Mouse (Mus musculus): Measurements from ENCODE around the gene Wdfy1. TPM values are rescaled to one million over a fixed set of nuclear protein-coding genes. Genes with fewer than 3 reads are reported as not detected.

Gene Wdfy1
- 32.0 and 32.2 TPM in 2 replicates for polyA plus RNA-seq (2015; fragmentation: Nextera tagmentation; extraction: Ambion mirVana)

DNA sequence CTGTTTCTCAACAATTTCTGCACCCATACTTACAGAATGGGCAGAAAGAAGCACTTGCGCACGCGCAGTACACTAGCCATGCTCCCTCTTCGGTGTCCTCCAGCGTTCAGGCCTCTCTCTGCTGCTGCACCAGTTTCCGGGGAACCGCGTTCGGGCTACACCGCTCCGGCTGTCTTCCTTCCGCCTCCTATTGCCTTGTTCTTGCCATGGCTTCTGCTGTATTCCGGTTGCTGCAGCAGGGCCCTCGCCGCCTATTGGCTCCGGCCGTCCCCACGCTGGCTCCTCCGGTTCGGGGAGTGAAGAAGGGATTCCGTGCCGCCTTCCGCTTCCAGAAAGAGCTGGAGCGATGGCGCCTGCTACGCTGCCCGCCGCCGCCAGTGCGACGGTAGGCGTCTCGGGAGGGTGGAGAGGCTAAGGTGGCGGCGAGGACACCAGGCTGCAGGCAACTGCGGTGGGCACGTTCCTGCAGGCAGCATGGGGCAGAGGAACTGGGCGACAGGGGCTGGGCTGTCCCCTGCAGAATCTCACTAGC lies at the start of gene Wdfy1, which contains the start of gene Mrpl44:
Gene Wdfy1 (minus strand): TSS at position 217 of the 532 bp plus-strand sequence.
Gene Mrpl44 (plus strand): TSS at position 92 of the 532 bp plus-strand sequence.
- H3K27me3 ChIP-seq, result no peaks in the 10 kb centered on the region
- WGBS, result under 1% methylated on average over 38 of the region's 38 CpGs
- peak within 1 kb of the TSS; percentile 67 for H3K4me2 ChIP-seq
- peak within 1 kb of the TSS; percentile 95 for H3K4me3 ChIP-seq
- no peaks in the 10 kb centered on the region for H3K9me3 ChIP-seq (replicated peaks)
- peaks cover 31% of the 10 kb centered on the region for H3K36me3 ChIP-seq
- peak; percentile 98 for ATAC-seq (replicated peaks; ENCODE audit: insufficient number of reproducible peaks, insufficient read depth, low FRiP score, low read depth)
- H3K27ac ChIP-seq, result peak within 1 kb of the TSS; percentile 88
- peak within 1 kb of the TSS; percentile 92 for H3K9ac ChIP-seq
- H3K4me1 ChIP-seq (replicated peaks), result peaks cover 10% of the 10 kb centered on the region

DNA sequence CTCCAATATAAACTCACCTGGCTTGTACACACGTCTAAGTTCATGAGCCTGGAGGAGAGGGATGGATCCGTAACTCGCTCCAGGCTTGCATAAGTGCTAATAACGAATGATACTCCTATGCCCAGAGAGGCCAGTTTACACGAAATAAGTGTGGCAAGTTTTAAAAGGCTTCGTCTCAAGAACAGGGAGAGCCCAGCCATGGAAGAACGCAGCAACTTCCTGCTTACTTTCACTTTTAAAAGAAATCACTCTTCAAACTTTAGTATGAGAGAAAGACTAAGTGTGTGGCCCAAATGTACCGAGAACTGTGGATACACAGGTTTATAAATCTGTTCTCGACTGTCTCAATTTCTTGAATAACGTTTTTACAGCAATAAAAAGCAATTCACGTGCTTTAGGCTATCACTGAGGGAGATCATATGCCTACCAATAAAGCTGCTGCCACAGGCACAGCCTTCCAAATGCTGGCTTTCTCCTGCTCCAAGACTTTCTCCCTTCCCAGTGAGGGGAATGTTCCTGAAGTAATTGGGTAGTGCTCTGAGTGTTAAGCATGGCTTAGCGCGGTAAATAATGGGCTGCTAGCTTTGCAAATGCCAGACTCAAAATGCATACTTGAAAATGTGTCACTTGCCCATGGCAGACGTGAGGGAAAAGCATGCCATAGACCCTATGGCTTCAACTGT lies 48.1 kb upstream of the Wdfy1 start:
- no peak overlapping the region for H3K4me3 ChIP-seq
- no peaks in the 10 kb centered on the region for H3K9me3 ChIP-seq (replicated peaks)
- H3K9ac ChIP-seq, result no peak overlapping the region
- H3K4me1 ChIP-seq (replicated peaks), result peaks cover 10% of the 10 kb centered on the region; the same call in 1 of the 2 replicates
- H3K27ac ChIP-seq, result peak overlapping the region; percentile 33; the same call in 1 of the 2 replicates
- WGBS, result 69% methylated on average over 14 of the region's 14 CpGs
- no peak for ATAC-seq (replicated peaks; ENCODE audit: insufficient number of reproducible peaks, insufficient read depth, low FRiP score, low read depth)
- H3K36me3 ChIP-seq, result no peaks in the 10 kb centered on the region
- H3K4me2 ChIP-seq, result peak overlapping the region; percentile 32
- H3K27me3 ChIP-seq, result no peaks in the 10 kb centered on the region

DNA sequence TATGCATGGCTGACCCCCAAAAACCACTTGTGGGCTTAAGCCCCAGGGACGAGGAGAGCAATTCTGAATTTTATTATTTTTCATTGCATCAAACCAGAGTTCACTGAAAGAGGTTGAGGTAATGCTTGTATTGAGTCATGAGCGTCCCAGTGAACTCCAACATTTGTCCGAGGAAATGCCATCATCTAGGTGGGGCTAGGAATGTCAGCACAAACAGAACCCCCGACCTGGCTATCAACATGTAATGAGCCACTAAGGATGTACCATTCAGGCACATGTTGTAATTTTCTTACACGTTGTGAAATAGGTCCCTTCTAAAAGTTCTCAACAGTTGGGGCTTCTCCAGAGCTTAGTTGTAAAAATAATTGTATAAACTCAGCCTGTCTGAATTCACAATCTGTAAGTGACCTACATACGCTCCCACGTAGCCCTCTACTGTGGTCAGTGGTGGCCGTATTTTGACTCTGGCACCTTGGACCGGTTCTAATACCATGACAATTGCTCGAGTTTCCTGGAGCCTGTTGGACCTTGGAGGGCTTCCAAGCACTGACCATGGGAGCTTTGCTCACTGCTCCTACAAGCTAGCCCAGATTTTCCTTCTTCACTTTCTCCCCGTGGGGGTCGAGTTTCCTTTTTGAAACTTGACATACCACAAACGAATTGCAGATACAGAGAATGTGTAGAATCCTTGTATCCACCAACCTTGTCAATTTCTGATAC lies 47.0 kb upstream of the Wdfy1 start:
- H3K4me3 ChIP-seq, result no peak overlapping the region
- H3K4me1 ChIP-seq (replicated peaks), result peaks cover 10% of the 10 kb centered on the region; the same call in 1 of the 2 replicates
- H3K9ac ChIP-seq, result no peak overlapping the region
- ATAC-seq (replicated peaks; ENCODE audit: insufficient number of reproducible peaks, insufficient read depth, low FRiP score, low read depth), result no peak
- WGBS, result 51% methylated on average over 13 of the region's 13 CpGs
- no peaks in the 10 kb centered on the region for H3K9me3 ChIP-seq (replicated peaks)
- no peak overlapping the region for H3K4me2 ChIP-seq
- no peaks in the 10 kb centered on the region for H3K36me3 ChIP-seq
- H3K27ac ChIP-seq, result 0 out of 2 replicates have a peak overlapping the region, but pooled peaks have one; percentile 33
- H3K27me3 ChIP-seq, result no peaks in the 10 kb centered on the region

DNA sequence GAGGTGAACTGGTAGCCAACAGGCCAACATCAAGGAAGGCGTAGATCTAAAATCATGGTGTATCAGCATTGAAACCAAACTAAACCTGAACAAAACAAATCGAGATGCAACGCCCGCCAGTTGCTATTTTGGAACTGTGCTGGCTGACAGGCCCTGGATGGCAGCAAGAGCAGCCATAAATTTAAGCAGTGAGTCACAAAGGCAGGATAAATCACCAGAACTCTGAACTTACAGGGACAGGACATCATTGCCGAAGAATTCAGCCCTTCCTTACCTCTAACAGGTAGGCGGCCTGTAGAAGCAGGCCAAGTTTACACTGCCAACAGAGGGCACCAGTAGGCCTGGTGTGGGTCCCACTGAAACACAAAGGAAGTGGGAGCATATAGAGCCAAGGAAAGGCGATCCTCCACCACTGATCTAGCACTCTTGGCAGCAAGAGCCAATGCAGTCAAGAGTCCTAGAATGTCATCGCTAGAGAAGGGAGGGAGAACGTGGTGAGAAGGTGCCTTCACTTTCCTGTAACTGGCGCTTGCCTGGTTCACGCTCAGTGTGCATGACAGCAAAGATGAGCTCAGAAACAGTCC lies 43.4 kb upstream of the Wdfy1 start:
- Histone ChIP-seq H3K27me3 (no peaks in the 10 kb centered on the region), H3K36me3 (no peaks in the 10 kb centered on the region; the same call in 1 of the 2 replicates), H3K4me3 (no peak overlapping the region), H3K9ac (no peak overlapping the region), H3K4me2 (no peak overlapping the region), H3K9me3 (replicated peaks) (no peaks in the 10 kb centered on the region), H3K4me1 (replicated peaks) (peaks cover 3% of the 10 kb centered on the region; the same call in 1 of the 2 replicates), H3K27ac (no peak overlapping the region; the same call in 1 of the 2 replicates)
- ATAC-seq (replicated peaks; ENCODE audit: insufficient number of reproducible peaks, insufficient read depth, low FRiP score, low read depth), result no peak
- 75% methylated on average over 11 of the region's 11 CpGs for WGBS

DNA sequence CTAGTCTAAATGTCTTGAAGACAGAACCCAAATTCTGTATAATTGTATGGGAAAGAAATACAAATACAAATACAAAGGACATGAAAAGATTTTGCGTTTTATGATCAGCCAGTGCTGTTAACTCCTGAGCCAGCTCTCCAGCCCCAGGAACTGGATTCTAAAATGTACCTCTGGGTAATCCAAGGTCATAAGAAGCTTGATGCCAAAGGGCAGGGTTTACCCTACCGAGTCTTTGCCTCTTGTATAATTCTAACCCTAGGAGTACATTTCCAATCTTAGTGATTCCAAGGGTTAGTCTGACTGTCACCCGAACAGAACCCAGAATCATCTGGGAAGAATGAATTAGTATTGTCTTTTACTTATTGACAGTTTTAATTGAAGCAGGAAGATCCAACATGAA lies 39.5 kb upstream of the Wdfy1 start:
- WGBS, result 88% methylated on average over 3 of the region's 3 CpGs
- H3K4me1 ChIP-seq (replicated peaks), result no peaks in the 10 kb centered on the region
- H3K9ac ChIP-seq, result no peak overlapping the region
- no peak overlapping the region for H3K27ac ChIP-seq
- no peaks in the 10 kb centered on the region for H3K9me3 ChIP-seq (replicated peaks)
- no peak overlapping the region for H3K4me2 ChIP-seq
- H3K36me3 ChIP-seq, result no peaks in the 10 kb centered on the region; the same call in 1 of the 2 replicates
- no peaks in the 10 kb centered on the region for H3K27me3 ChIP-seq
- no peak overlapping the region for H3K4me3 ChIP-seq
- ATAC-seq (replicated peaks; ENCODE audit: insufficient number of reproducible peaks, insufficient read depth, low FRiP score, low read depth), result no peak

DNA sequence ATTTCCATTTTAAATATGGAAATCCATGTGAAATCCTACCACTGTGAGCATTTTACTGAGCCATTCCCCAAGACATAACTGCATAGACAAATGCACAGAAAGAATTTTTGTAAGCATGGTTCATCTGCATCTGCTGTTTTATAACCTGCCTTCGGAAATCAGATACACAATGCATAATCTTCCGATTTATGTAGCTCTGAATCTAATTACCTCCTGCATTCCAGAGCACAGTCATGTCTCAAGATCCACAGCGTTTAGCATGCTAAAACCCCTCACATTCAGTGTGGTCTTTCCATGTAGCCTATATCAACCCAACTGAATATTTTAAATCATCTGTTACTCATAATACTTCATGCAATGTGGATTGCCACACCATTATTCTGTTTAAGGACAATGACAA lies 33.5 kb upstream of the Wdfy1 start:
- H3K36me3 ChIP-seq, result no peaks in the 10 kb centered on the region
- H3K27ac ChIP-seq, result no peak overlapping the region
- WGBS, result 76% methylated on average over 3 of the region's 3 CpGs
- no peak for ATAC-seq (replicated peaks; ENCODE audit: insufficient number of reproducible peaks, insufficient read depth, low FRiP score, low read depth)
- H3K9me3 ChIP-seq (replicated peaks), result no peaks in the 10 kb centered on the region
- peaks cover 12% of the 10 kb centered on the region for H3K4me1 ChIP-seq (replicated peaks)
- H3K27me3 ChIP-seq, result no peaks in the 10 kb centered on the region
- H3K4me2 ChIP-seq, result no peak overlapping the region
- H3K4me3 ChIP-seq, result no peak overlapping the region
- H3K9ac ChIP-seq, result no peak overlapping the region

DNA sequence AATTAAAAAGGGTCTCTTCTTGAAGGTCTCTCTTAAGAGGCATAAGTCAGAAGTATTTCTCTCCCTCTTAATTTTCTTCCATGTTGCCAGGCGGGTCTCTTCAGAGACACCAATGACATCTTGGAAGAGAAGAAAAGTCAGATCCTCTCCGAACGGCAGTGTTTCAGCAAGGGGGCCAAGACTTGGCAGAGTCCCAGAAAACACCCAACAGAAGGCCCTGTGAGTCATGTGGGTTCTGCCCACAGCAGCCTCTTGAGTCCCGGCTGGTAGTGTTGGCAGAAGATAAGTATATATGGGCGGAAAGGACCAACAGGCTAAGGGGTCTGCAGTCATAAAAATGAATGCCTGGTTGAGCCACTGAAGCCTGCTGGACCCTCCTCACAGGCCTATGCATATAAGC lies 30.9 kb upstream of the Wdfy1 start:
- no peak overlapping the region for H3K4me2 ChIP-seq
- no peak overlapping the region for H3K27ac ChIP-seq
- no peak overlapping the region for H3K4me3 ChIP-seq
- 0 out of 2 replicates have a peak, but pooled peaks have one; percentile 35 for ATAC-seq (replicated peaks; ENCODE audit: insufficient number of reproducible peaks, insufficient read depth, low FRiP score, low read depth)
- no peak overlapping the region for H3K9ac ChIP-seq
- no peaks in the 10 kb centered on the region for H3K9me3 ChIP-seq (replicated peaks)
- no peaks in the 10 kb centered on the region for H3K36me3 ChIP-seq
- no peaks in the 10 kb centered on the region for H3K27me3 ChIP-seq
- WGBS, result 36% methylated on average over 5 of the region's 5 CpGs
- peaks cover 12% of the 10 kb centered on the region for H3K4me1 ChIP-seq (replicated peaks)

DNA sequence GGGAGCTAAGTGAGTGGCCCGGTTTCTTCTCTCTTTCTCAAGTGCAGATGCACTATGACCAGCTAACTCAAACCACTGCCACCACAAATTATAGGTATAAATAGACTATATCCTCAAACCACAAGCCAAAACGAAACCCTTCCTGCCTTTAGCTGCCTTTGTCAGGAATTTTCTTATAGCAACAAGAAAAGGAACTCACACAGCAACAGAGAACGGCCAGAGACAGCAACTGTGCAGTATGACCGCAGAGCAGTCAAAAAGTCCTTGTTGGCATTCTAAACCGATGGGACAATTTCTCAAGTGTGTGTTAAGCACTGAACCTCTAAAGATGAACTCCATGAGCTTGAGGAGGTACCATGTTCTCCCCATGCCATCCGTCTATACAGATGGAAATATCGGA lies 27.7 kb upstream of the Wdfy1 start:
- H3K9me3 ChIP-seq (replicated peaks), result no peaks in the 10 kb centered on the region
- H3K4me2 ChIP-seq, result no peak overlapping the region
- H3K27ac ChIP-seq, result no peak overlapping the region
- no peaks in the 10 kb centered on the region for H3K27me3 ChIP-seq
- ATAC-seq (replicated peaks; ENCODE audit: insufficient number of reproducible peaks, insufficient read depth, low FRiP score, low read depth), result no peak
- no peak overlapping the region for H3K9ac ChIP-seq
- H3K4me1 ChIP-seq (replicated peaks), result peaks cover 7% of the 10 kb centered on the region
- H3K4me3 ChIP-seq, result no peak overlapping the region
- no peaks in the 10 kb centered on the region for H3K36me3 ChIP-seq
- 82% methylated on average over 7 of the region's 7 CpGs for WGBS

DNA sequence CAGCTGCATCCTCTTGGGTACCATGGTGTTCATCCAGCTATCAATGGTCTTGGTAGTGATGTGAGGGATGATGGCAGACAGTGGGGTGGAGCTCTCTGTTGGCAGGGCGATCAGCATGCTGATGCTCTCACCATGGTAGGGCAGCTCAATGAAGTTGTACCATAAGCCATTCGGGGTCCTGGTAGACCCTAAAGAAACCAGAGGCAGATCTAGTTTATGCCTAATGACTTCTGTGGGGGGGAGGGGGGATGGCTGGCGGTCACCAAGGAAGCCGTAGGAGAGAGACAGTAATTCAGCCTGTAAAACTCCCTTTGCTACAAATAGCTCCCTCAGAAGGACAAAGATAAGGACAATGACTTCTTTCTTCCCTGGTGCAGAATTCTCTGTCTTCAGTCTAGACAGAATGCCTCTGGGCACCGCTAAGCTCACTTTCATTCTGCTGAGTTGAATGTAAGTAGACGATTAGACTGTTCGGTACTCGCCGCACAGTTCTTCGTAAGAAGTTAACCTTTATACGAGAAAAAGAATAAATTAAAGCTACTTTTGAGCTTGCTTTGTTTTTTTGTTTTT lies 27.0 kb upstream of the Wdfy1 start:
- no peak for ATAC-seq (replicated peaks; ENCODE audit: insufficient number of reproducible peaks, insufficient read depth, low FRiP score, low read depth)
- Histone ChIP-seq H3K36me3 (no peaks in the 10 kb centered on the region), H3K4me3 (no peak overlapping the region), H3K27me3 (no peaks in the 10 kb centered on the region), H3K9me3 (replicated peaks) (no peaks in the 10 kb centered on the region), H3K9ac (no peak overlapping the region), H3K4me2 (no peak overlapping the region), H3K27ac (no peak overlapping the region), H3K4me1 (replicated peaks) (peaks cover 7% of the 10 kb centered on the region)
- WGBS, result 72% methylated on average over 11 of the region's 11 CpGs

DNA sequence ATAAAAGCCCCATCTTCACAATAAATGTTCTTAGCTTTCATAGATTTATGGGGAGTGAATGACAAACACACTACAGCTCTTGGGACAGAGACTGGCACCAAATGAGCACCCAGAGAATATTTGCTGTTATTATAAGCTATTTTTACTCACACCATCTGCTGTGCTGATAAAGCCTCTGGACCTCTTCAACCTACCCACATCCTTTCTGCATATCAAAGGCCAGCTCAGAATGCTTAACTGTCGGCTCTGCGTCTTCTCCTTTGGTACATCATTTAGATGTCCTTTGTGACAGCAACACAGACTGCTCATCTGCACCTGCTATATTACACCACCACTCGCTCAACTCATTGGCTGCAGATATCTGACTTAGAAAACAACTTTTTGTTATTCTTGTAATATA lies 21.1 kb upstream of the Wdfy1 start:
- H3K27ac ChIP-seq, result no peak overlapping the region
- H3K9ac ChIP-seq, result no peak overlapping the region
- ATAC-seq (replicated peaks; ENCODE audit: insufficient number of reproducible peaks, insufficient read depth, low FRiP score, low read depth), result no peak
- no peaks in the 10 kb centered on the region for H3K27me3 ChIP-seq
- no peak overlapping the region for H3K4me3 ChIP-seq
- no peaks in the 10 kb centered on the region for H3K9me3 ChIP-seq (replicated peaks)
- no peaks in the 10 kb centered on the region for H3K36me3 ChIP-seq
- H3K4me2 ChIP-seq, result no peak overlapping the region
- H3K4me1 ChIP-seq (replicated peaks), result peaks cover 7% of the 10 kb centered on the region; the same call in 1 of the 2 replicates
- 48% methylated on average over 3 of the region's 3 CpGs for WGBS
